Mouse (Mus musculus) macrophage (primary cell): ENCODE results near the gene Mxra7. TPM values are rescaled to one million over a fixed set of nuclear protein-coding genes. Genes with fewer than 3 reads are reported as not detected.
A peak's percentile ranks its signal among the peaks of the same experiment; 100 is the strongest.

Source experiments
- H3K27ac ChIP-seq: fragments of 350-480 bp; formaldehyde crosslinking; 2 replicates; pipeline ENCODE4 v1.9.0; 2021
- H3K36me3 ChIP-seq: fragments of 350-480 bp; formaldehyde crosslinking; 2 replicates; pipeline ENCODE4 v1.9.0; 2021; ENCODE audit errors: inconsistent target
- H3K4me3 ChIP-seq: fragments of 350-480 bp; formaldehyde crosslinking; 2 replicates; pipeline ENCODE4 v1.9.0; 2021; ENCODE audit errors: inconsistent target
- H3K79me2 ChIP-seq: fragments of 350-480 bp; formaldehyde crosslinking; 2 replicates; pipeline ENCODE4 v1.9.0; 2021; ENCODE audit errors: inconsistent target
- WGBS: methylation state at CpG from one replicate; pipeline ENCODE4 v1.1.7; 2026; ENCODE audit warnings: inconsistent platforms; ENCODE audit not compliant: missing documents; 5-methylcytosine and 5-hydroxymethylcytosine counted together
- polyA plus RNA-seq: library from polyadenylated mRNA; stranded (reverse); fragments of 250-400 nt; gene quantifications from 3 replicates; pipeline ENCODE4 v1.2.4, GENCODE M21; 2018; ENCODE audit warnings: inconsistent platforms

The Mxra7 gene
- polyA plus RNA-seq, 1 experiment from 2014 or later = not detected

GRCm38 (mm10) chr11:116817567-116817966 is 10.3 kb downstream of the Mxra7 start:
- no peak overlapping the region for H3K27ac ChIP-seq
- no peaks in the 10 kb centered on the region for H3K36me3 ChIP-seq
- no peak overlapping the region for H3K4me3 ChIP-seq
- WGBS = 72% methylated on average over 5 of the region's 5 CpGs
- H3K79me2 ChIP-seq = no peaks in the 10 kb centered on the region

GRCm38 (mm10) chr11:116816769-116817168 is 11.1 kb downstream of the Mxra7 start:
- Histone ChIP-seq H3K36me3 (no peaks in the 10 kb centered on the region), H3K27ac (no peak overlapping the region), H3K4me3 (no peak overlapping the region), H3K79me2 (no peaks in the 10 kb centered on the region)
- 87% methylated on average over 5 of the region's 5 CpGs for WGBS

GRCm38 (mm10) chr11:116814884-116815415 is 12.9 kb downstream of the Mxra7 start:
- no peaks in the 10 kb centered on the region for H3K36me3 ChIP-seq
- H3K4me3 ChIP-seq = no peak overlapping the region
- no peak overlapping the region for H3K27ac ChIP-seq
- no peaks in the 10 kb centered on the region for H3K79me2 ChIP-seq
- WGBS = 78% methylated on average over 6 of the region's 7 CpGs

GRCm38 (mm10) chr11:116814076-116814883 is 13.6 kb downstream of the Mxra7 start:
- H3K4me3 ChIP-seq = no peak overlapping the region
- H3K27ac ChIP-seq = no peak overlapping the region
- 65% methylated on average over 20 of the region's 20 CpGs for WGBS
- no peaks in the 10 kb centered on the region for H3K36me3 ChIP-seq
- H3K79me2 ChIP-seq = no peaks in the 10 kb centered on the region

GRCm38 (mm10) chr11:116813610-116814009 is 14.2 kb downstream of the Mxra7 start:
- 91% methylated on average over 13 of the region's 13 CpGs for WGBS
- no peak overlapping the region for H3K27ac ChIP-seq
- H3K36me3 ChIP-seq = no peaks in the 10 kb centered on the region
- H3K79me2 ChIP-seq = no peaks in the 10 kb centered on the region
- H3K4me3 ChIP-seq = no peak overlapping the region

- H3K27ac ChIP-seq = no peak overlapping the region
- no peaks in the 10 kb centered on the region for H3K36me3 ChIP-seq
- no peak overlapping the region for H3K4me3 ChIP-seq
- 90% methylated on average over 21 of the region's 21 CpGs for WGBS
- no peaks in the 10 kb centered on the region for H3K79me2 ChIP-seq
Measured at GRCm38 (mm10) chr11:116812793-116813529, 14.9 kb downstream of the Mxra7 start.

- Histone ChIP-seq H3K4me3 (peak overlapping the region; percentile 6; the same call in 1 of the 2 replicates), H3K27ac (no peak overlapping the region), H3K79me2 (no peaks in the 10 kb centered on the region), H3K36me3 (no peaks in the 10 kb centered on the region)
- 10% methylated on average over 30 of the region's 32 CpGs for WGBS
Measured at GRCm38 (mm10) chr11:116810983-116811901, 16.6 kb downstream of the Mxra7 start.

- no peak overlapping the region for H3K27ac ChIP-seq
- no peak overlapping the region for H3K4me3 ChIP-seq
- H3K36me3 ChIP-seq = no peaks in the 10 kb centered on the region
- no peaks in the 10 kb centered on the region for H3K79me2 ChIP-seq
- 92% methylated on average over 10 of the region's 11 CpGs for WGBS
Measured at GRCm38 (mm10) chr11:116810528-116810927, 17.3 kb downstream of the Mxra7 start.

- H3K4me3 ChIP-seq = no peak overlapping the region
- no peaks in the 10 kb centered on the region for H3K36me3 ChIP-seq
- no peaks in the 10 kb centered on the region for H3K79me2 ChIP-seq
- no peak overlapping the region for H3K27ac ChIP-seq
- 89% methylated on average over 8 of the region's 8 CpGs for WGBS
Measured at GRCm38 (mm10) chr11:116809520-116809919, 18.3 kb downstream of the Mxra7 start.

GRCm38 (mm10) chr11:116808811-116809395 is 18.9 kb downstream of the Mxra7 start:
- Histone ChIP-seq H3K4me3 (no peak overlapping the region), H3K36me3 (no peaks in the 10 kb centered on the region), H3K79me2 (no peaks in the 10 kb centered on the region), H3K27ac (no peak overlapping the region)
- WGBS = 93% methylated on average over 10 of the region's 11 CpGs

GRCm38 (mm10) chr11:116807938-116808606 is 19.8 kb downstream of the Mxra7 start:
- WGBS = 39% methylated on average over 6 of the region's 7 CpGs
- H3K27ac ChIP-seq = no peak overlapping the region
- H3K79me2 ChIP-seq = no peaks in the 10 kb centered on the region
- H3K4me3 ChIP-seq = no peak overlapping the region
- H3K36me3 ChIP-seq = no peaks in the 10 kb centered on the region

- Histone ChIP-seq H3K36me3 (no peaks in the 10 kb centered on the region), H3K4me3 (no peak overlapping the region), H3K27ac (no peak overlapping the region), H3K79me2 (no peaks in the 10 kb centered on the region)
- 20% methylated on average over 1 of the region's 3 CpGs for WGBS
Measured at GRCm38 (mm10) chr11:116807526-116807925, 20.3 kb downstream of the Mxra7 start.

- Histone ChIP-seq H3K27ac (no peak overlapping the region), H3K79me2 (no peaks in the 10 kb centered on the region), H3K4me3 (no peak overlapping the region), H3K36me3 (no peaks in the 10 kb centered on the region)
- 67% methylated on average over 7 of the region's 7 CpGs for WGBS
Measured at GRCm38 (mm10) chr11:116807116-116807515, 20.7 kb downstream of the Mxra7 start.
